Mouse (Mus musculus) limb, embryonic 11.5 days (tissue): ENCODE results near the gene Tvp23a. TPM values are rescaled to one million over a fixed set of nuclear protein-coding genes. Genes with fewer than 3 reads are reported as not detected.
A peak's percentile ranks its signal among the peaks of the same experiment; 100 is the strongest.

Experiments used
- ATAC-seq: fragments of 200-750 bp; cut with Nextera tagmentation; 2 replicates; pipeline ENCODE4 v1.8.0; 2017; ENCODE audit warnings: low read depth; ENCODE audit not compliant: insufficient number of reproducible peaks, low FRiP score, low TSS enrichment
- DNase-seq: peaks from one replicate; pipeline ENCODE4 v3.0.0-alpha.2; 2015; ENCODE audit warnings: low spot score
- H3K27ac ChIP-seq: fragments of 300-500 bp; sonication (generic); replicated peaks from 2 replicates; pipeline ENCODE4 v1.5.1; 2014; ENCODE audit warnings: low read depth, mild to moderate bottlenecking, low read length
- H3K27me3 ChIP-seq: fragments of 300-500 bp; sonication (generic); 2 replicates; pipeline ENCODE4 v1.6.1; 2014; ENCODE audit warnings: mild to moderate bottlenecking, low read length, mixed read lengths; ENCODE audit not compliant: control insufficient read depth, insufficient read depth
- H3K36me3 ChIP-seq: fragments of 300-500 bp; sonication (generic); 2 replicates; pipeline ENCODE4 v1.6.1; 2014; ENCODE audit warnings: mild to moderate bottlenecking, low read length, moderate library complexity, mixed read lengths; ENCODE audit not compliant: control insufficient read depth, insufficient read depth
- H3K4me1 ChIP-seq: fragments of 300-500 bp; sonication (generic); 2 replicates; pipeline ENCODE4 v1.6.1; 2014; ENCODE audit warnings: low read length, mixed read lengths; ENCODE audit not compliant: control insufficient read depth, insufficient read depth
- H3K4me2 ChIP-seq: fragments of 300-500 bp; sonication (generic); 2 replicates; pipeline ENCODE4 v1.6.1; 2014; ENCODE audit warnings: low read depth, mild to moderate bottlenecking, moderate library complexity; ENCODE audit not compliant: severe bottlenecking
- H3K4me3 ChIP-seq: fragments of 300-500 bp; sonication (generic); 2 replicates; pipeline ENCODE4 v1.5.1; 2014; ENCODE audit warnings: low read depth, low read length
- H3K9ac ChIP-seq: fragments of 300-500 bp; sonication (generic); 2 replicates; pipeline ENCODE4 v1.6.1; 2014; ENCODE audit warnings: mild to moderate bottlenecking, low read length
- H3K9me3 ChIP-seq: fragments of 300-500 bp; sonication (generic); 2 replicates; pipeline ENCODE4 v1.6.1; 2016; ENCODE audit warnings: low read length; ENCODE audit not compliant: control insufficient read depth
- WGBS: fragments of 180-500 bp; shearing (Covaris S2); extraction: QIAGEN DNeasy Blood & Tissue Kit; methylation state at CpG from one replicate; pipeline ENCODE4 v1.1.7; 2014; 5-methylcytosine and 5-hydroxymethylcytosine counted together
- polyA plus RNA-seq: library from polyadenylated mRNA; unstranded; fragments of >200 nt; fragmentation: Nextera tagmentation; extraction: Ambion mirVana; gene quantifications from 2 replicates; pipeline ENCODE4 v1.2.1, GENCODE M21; 2014

Gene Tvp23a
- polyA plus RNA-seq, 1 experiment from 2014 or later: 19.4 TPM

- no peak overlapping the region for H3K9ac ChIP-seq
- H3K27me3 ChIP-seq: peaks cover 13% of the 10 kb centered on the region
- H3K4me2 ChIP-seq: no peak overlapping the region
- no peaks in the 10 kb centered on the region for H3K9me3 ChIP-seq
- H3K36me3 ChIP-seq: no peaks in the 10 kb centered on the region
- WGBS: 76% methylated on average over 5 of the region's 5 CpGs
- DNase-seq (no peak), ATAC-seq (no peak)
- H3K27ac ChIP-seq: no peak overlapping the region
- peaks cover 5% of the 10 kb centered on the region; the same call in 1 of the 2 replicates for H3K4me1 ChIP-seq
- H3K4me3 ChIP-seq: no peak overlapping the region
These were observed 48.4 kb downstream of the Tvp23a start for GRCm38 (mm10) chr16:10398755-10399154.

- peak within 1 kb of the TSS; percentile 52 for H3K4me2 ChIP-seq
- peak; percentile 64 for DNase-seq
- 7% methylated on average over 37 of the region's 37 CpGs for WGBS
These were observed 52.2 kb downstream of the Tvp23a start, which contains the start of gene Tekt5 for GRCm38 (mm10) chr16:10394699-10395540. Tekt5 (minus strand) TSS chr16:10395490.

GRCm38 (mm10) chr16:10392587-10392986 is 54.6 kb downstream of the Tvp23a start:
- DNase-seq: no peak
- Histone ChIP-seq H3K9me3 (no peaks in the 10 kb centered on the region), H3K36me3 (no peaks in the 10 kb centered on the region), H3K9ac (no peak overlapping the region), H3K4me2 (no peak overlapping the region), H3K4me1 (peaks cover 5% of the 10 kb centered on the region; the same call in 1 of the 2 replicates), H3K4me3 (no peak overlapping the region), H3K27ac (no peak overlapping the region), H3K27me3 (peaks cover 14% of the 10 kb centered on the region)
- 81% methylated on average over 9 of the region's 9 CpGs for WGBS
- ATAC-seq: no peak

More at GRCm38 (mm10) chr16:10394699-10395540, 52.2 kb downstream of the Tvp23a start, which contains the start of gene Tekt5:
- H3K9ac ChIP-seq: peak within 1 kb of the TSS; percentile 27; the same call in 1 of the 2 replicates
- ATAC-seq: no peak
- peaks cover 14% of the 10 kb centered on the region for H3K27me3 ChIP-seq
- H3K4me1 ChIP-seq: peaks cover 5% of the 10 kb centered on the region; the same call in 1 of the 2 replicates
- no peak within 1 kb of the TSS for H3K27ac ChIP-seq
- no peaks in the 10 kb centered on the region for H3K36me3 ChIP-seq
- 0 out of 2 replicates have a peak within 1 kb of the TSS, but pooled peaks have one; percentile 3 for H3K4me3 ChIP-seq
- H3K9me3 ChIP-seq: no peaks in the 10 kb centered on the region

GRCm38 (mm10) chr16:10388634-10389365 is 58.4 kb downstream of the Tvp23a start:
- no peaks in the 10 kb centered on the region for H3K9me3 ChIP-seq
- no peak overlapping the region for H3K9ac ChIP-seq
- H3K36me3 ChIP-seq: no peaks in the 10 kb centered on the region
- no peak for ATAC-seq
- H3K4me3 ChIP-seq: no peak overlapping the region
- no peak overlapping the region for H3K4me2 ChIP-seq
- H3K27ac ChIP-seq: no peak overlapping the region
- peaks cover 1% of the 10 kb centered on the region; the same call in 1 of the 2 replicates for H3K27me3 ChIP-seq
- peaks cover 4% of the 10 kb centered on the region; the same call in 1 of the 2 replicates for H3K4me1 ChIP-seq
- no peak for DNase-seq
- 92% methylated on average over 6 of the region's 6 CpGs for WGBS

- WGBS: 83% methylated on average over 12 of the region's 12 CpGs
These were observed 61.9 kb downstream of the Tvp23a start for GRCm38 (mm10) chr16:10385261-10385660.

GRCm38 (mm10) chr16:10384544-10384943 is 62.6 kb downstream of the Tvp23a start:
- WGBS: 62% methylated on average over 3 of the region's 3 CpGs

More at GRCm38 (mm10) chr16:10385261-10385660, 61.9 kb downstream of the Tvp23a start:
- H3K27me3 ChIP-seq: no peaks in the 10 kb centered on the region
- no peaks in the 10 kb centered on the region for H3K36me3 ChIP-seq
- H3K27ac ChIP-seq: no peak overlapping the region
- H3K9ac ChIP-seq: no peak overlapping the region
- H3K4me2 ChIP-seq: no peak overlapping the region
- H3K9me3 ChIP-seq: no peaks in the 10 kb centered on the region
- DNase-seq: no peak
- H3K4me3 ChIP-seq: no peak overlapping the region
- no peak for ATAC-seq
- peaks cover 4% of the 10 kb centered on the region; the same call in 1 of the 2 replicates for H3K4me1 ChIP-seq

GRCm38 (mm10) chr16:10384060-10384497 is 63.1 kb downstream of the Tvp23a start:
- Histone ChIP-seq H3K9ac (no peak overlapping the region), H3K9me3 (no peaks in the 10 kb centered on the region), H3K27me3 (no peaks in the 10 kb centered on the region), H3K4me3 (no peak overlapping the region), H3K27ac (no peak overlapping the region), H3K4me2 (no peak overlapping the region), H3K36me3 (no peaks in the 10 kb centered on the region), H3K4me1 (peaks cover 4% of the 10 kb centered on the region; the same call in 1 of the 2 replicates)
- ATAC-seq (no peak), DNase-seq (no peak)
- 29% methylated on average over 8 of the region's 8 CpGs for WGBS

More at GRCm38 (mm10) chr16:10384544-10384943, 62.6 kb downstream of the Tvp23a start:
- Histone ChIP-seq H3K4me2 (no peak overlapping the region), H3K27me3 (no peaks in the 10 kb centered on the region), H3K4me3 (no peak overlapping the region), H3K9me3 (no peaks in the 10 kb centered on the region), H3K9ac (no peak overlapping the region), H3K27ac (no peak overlapping the region), H3K4me1 (peaks cover 4% of the 10 kb centered on the region; the same call in 1 of the 2 replicates), H3K36me3 (no peaks in the 10 kb centered on the region)
- ATAC-seq: no peak
- DNase-seq: no peak

GRCm38 (mm10) chr16:10379531-10379930 is 67.6 kb downstream of the Tvp23a start:
- Histone ChIP-seq H3K27ac (no peak overlapping the region), H3K4me3 (no peak overlapping the region), H3K36me3 (no peaks in the 10 kb centered on the region), H3K9ac (no peak overlapping the region), H3K9me3 (no peaks in the 10 kb centered on the region), H3K4me2 (no peak overlapping the region), H3K4me1 (peaks cover 4% of the 10 kb centered on the region; the same call in 1 of the 2 replicates), H3K27me3 (no peaks in the 10 kb centered on the region)
- WGBS: 57% methylated on average over 2 of the region's 2 CpGs
- no peak for DNase-seq
- ATAC-seq: no peak
